Mouse (Mus musculus) forebrain, embryonic 14.5 days (tissue): ENCODE measurements around the gene AW551984. TPM values are rescaled to one million over a fixed set of nuclear protein-coding genes. Genes with fewer than 3 reads are reported as not detected.
A peak's percentile ranks its signal among the peaks of the same experiment; 100 is the strongest.

Source experiments
- ATAC-seq: fragments of 200-750 bp; cut with Nextera tagmentation; 2 replicates; pipeline ENCODE4 v1.8.0; 2017; ENCODE audit warnings: mild to moderate bottlenecking, moderate library complexity
- DNase-seq: peaks from one replicate; pipeline ENCODE4 v3.0.0-alpha.2; 2015; ENCODE audit warnings: low spot score
- H3K27ac ChIP-seq: fragments of 300-500 bp; sonication (generic); 2 replicates; pipeline ENCODE4 v1.5.1; 2014; ENCODE audit warnings: low read depth, mild to moderate bottlenecking, control low read depth, low read length, moderate library complexity
- H3K27me3 ChIP-seq: fragments of 300-500 bp; sonication (generic); replicated peaks from 2 replicates; pipeline ENCODE4 v1.6.1; 2014; ENCODE audit warnings: low read length, control low read depth, mixed read lengths; ENCODE audit not compliant: control insufficient read depth, insufficient read depth
- H3K36me3 ChIP-seq: fragments of 300-500 bp; sonication (generic); 2 replicates; pipeline ENCODE4 v1.6.1; 2014; ENCODE audit warnings: low read length, control low read depth; ENCODE audit not compliant: control insufficient read depth, insufficient read depth
- H3K4me1 ChIP-seq: fragments of 300-500 bp; sonication (generic); 2 replicates; pipeline ENCODE4 v1.6.1; 2014; ENCODE audit warnings: antibody characterized with exemption, low read length, control low read depth; ENCODE audit not compliant: control insufficient read depth, insufficient read depth
- H3K4me2 ChIP-seq: fragments of 300-500 bp; sonication (generic); 2 replicates; pipeline ENCODE4 v1.6.1; 2014; ENCODE audit warnings: mild to moderate bottlenecking, control low read depth, low read length
- H3K4me3 ChIP-seq: fragments of 300-500 bp; sonication (generic); 2 replicates; pipeline ENCODE4 v1.5.1; 2014; ENCODE audit warnings: low read depth, low read length, control low read depth
- H3K9ac ChIP-seq: fragments of 300-500 bp; sonication (generic); 2 replicates; pipeline ENCODE4 v1.6.1; 2014; ENCODE audit warnings: mild to moderate bottlenecking, low read length, control low read depth, moderate library complexity
- H3K9me3 ChIP-seq: fragments of 300-500 bp; sonication (generic); replicated peaks from 2 replicates; pipeline ENCODE4 v1.6.1; 2016; ENCODE audit warnings: low read length, control low read depth, mixed read lengths; ENCODE audit not compliant: control insufficient read depth
- WGBS: fragments of 180-500 bp; shearing (Covaris S2); extraction: QIAGEN DNeasy Blood & Tissue Kit; methylation state at CpG from one replicate; pipeline ENCODE4 v1.1.7; 2014; 5-methylcytosine and 5-hydroxymethylcytosine counted together
- polyA plus RNA-seq: library from polyadenylated mRNA; unstranded; fragments of >200 nt; fragmentation: Nextera tagmentation; extraction: Ambion mirVana; gene quantifications from 2 replicates; pipeline ENCODE4 v1.2.1, GENCODE M21; 2014

AW551984 gene
- polyA plus RNA-seq: 51.5 and 68.6 TPM in 2 replicates

DNA sequence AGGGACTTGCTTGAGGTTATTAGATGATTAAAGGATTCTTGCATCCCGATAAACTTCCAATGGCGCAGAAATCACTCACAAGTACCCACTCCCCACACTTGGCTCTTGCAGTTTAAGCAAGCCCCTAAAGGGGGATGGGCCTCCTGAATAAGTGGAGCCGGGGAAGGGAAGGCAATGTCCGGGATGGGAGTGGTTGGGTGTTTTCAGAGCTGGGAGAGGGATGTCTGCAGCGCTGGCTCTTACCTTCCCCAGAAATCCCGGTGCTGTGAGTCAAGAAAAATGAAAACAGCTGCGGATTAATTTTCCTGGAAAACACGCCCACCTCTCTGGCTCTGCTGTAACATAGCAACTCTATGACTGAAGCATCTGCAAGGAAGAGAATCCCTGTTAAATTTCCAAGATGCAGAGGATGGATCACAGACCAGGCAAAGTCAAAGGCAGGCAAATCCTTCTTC, at the start of gene AW551984:
TSS of gene AW551984 (minus strand) at position 405 of the 455 bp plus-strand sequence.
- no peaks in the 10 kb centered on the region for H3K27me3 ChIP-seq
- peak within 1 kb of the TSS; percentile 65 for H3K4me2 ChIP-seq
- peak within 1 kb of the TSS; percentile 50 for H3K9ac ChIP-seq
- H3K4me1 ChIP-seq: peaks cover 14% of the 10 kb centered on the region
- 0 out of 2 replicates have a peak within 1 kb of the TSS, but pooled peaks have one; percentile 44 for H3K27ac ChIP-seq
- H3K36me3 ChIP-seq: no peaks in the 10 kb centered on the region
- ATAC-seq (0 out of 2 replicates have a peak, but pooled peaks have one; percentile 22), DNase-seq (peak; percentile 47)
- no peaks in the 10 kb centered on the region for H3K9me3 ChIP-seq
- WGBS: 0% methylated on average over 8 of the region's 8 CpGs
- H3K4me3 ChIP-seq: peak within 1 kb of the TSS; percentile 34

DNA sequence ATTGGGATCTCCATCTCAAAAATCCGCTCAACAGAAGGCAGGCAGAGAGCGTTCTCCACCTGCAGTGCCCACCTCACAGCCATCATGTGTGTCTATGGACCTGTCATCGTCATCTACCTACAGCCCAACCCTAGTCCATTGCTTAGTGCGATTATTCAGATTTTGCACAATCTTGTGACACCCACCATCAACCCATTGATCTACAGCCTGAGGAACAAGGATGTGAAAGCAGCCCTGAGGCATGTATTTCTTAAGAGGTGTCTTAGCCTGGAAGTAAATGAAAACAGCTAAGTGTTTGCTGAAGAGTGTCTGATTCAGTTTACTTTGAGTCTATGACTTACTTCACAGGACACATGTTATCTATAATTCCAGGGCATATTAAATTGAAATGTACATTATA, 43.2 kb upstream of the AW551984 start:
- Histone ChIP-seq H3K36me3 (no peaks in the 10 kb centered on the region), H3K27me3 (no peaks in the 10 kb centered on the region), H3K4me1 (no peaks in the 10 kb centered on the region), H3K9me3 (no peaks in the 10 kb centered on the region), H3K4me2 (no peak overlapping the region), H3K4me3 (no peak overlapping the region), H3K9ac (no peak overlapping the region), H3K27ac (no peak overlapping the region)
- WGBS: 90% methylated on average over 4 of the region's 4 CpGs
- ATAC-seq (no peak), DNase-seq (no peak)

GRCm38 (mm10) chr9:39644785-39645184, 40.6 kb upstream of the AW551984 start, which contains the start of gene Olfr961:
Gene Olfr961, plus strand, starts transcription at chr9:39645085.
- ATAC-seq: no peak
- no peaks in the 10 kb centered on the region for H3K36me3 ChIP-seq

DNA sequence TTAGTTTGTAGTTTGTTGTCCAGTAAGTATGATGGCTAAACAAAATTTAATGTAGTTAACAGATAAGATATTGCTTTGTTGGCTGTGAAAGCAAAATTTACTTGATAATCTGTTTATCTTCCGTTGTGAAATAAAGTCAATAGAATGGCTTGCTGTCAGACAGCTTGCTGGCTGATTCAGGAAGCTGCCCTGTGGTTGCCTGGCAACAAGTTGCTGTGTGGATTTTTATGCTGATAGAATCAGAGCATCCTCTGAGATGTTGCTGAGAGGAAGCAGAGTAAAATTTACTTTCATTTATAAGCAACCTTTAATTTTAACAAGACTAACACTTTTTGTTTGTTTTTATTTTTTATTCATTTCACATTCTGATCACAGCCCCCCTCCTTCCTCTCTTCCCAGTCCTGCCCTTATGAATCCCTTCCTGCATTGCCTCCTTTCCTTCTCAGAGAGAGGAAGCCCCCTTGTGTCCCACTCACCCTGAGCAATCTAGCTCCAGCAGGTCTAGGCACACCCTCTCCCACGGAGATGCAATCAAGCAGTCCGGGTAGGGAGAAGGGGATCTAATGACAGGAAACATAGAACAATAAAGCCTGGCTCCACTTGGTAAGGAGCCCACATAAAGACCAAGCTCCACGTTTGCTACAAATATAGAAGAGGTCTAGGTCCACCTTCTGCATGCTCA, 29.9 kb upstream of the AW551984 start:
- 42% methylated on average over 4 of the region's 4 CpGs for whole genome bisulfite sequencing
- DNase-seq: peak; percentile 66
- H3K27me3 ChIP-seq: no peaks in the 10 kb centered on the region
- ATAC-seq: no peak
- H3K9ac ChIP-seq: no peak overlapping the region
- H3K36me3 ChIP-seq: no peaks in the 10 kb centered on the region
- H3K4me1 ChIP-seq: no peaks in the 10 kb centered on the region
- H3K9me3 ChIP-seq: no peaks in the 10 kb centered on the region
- H3K27ac ChIP-seq: no peak overlapping the region
- H3K4me2 ChIP-seq: no peak overlapping the region
- H3K4me3 ChIP-seq: no peak overlapping the region

More at GRCm38 (mm10) chr9:39644785-39645184, 40.6 kb upstream of the AW551984 start, which contains the start of gene Olfr961:
- no peak within 1 kb of the TSS for H3K27ac ChIP-seq
- H3K4me1 ChIP-seq: no peaks in the 10 kb centered on the region
- H3K4me3 ChIP-seq: no peak within 1 kb of the TSS
- no peak within 1 kb of the TSS for H3K9ac ChIP-seq
- no peak for DNase-seq
- H3K27me3 ChIP-seq: no peaks in the 10 kb centered on the region
- no peak within 1 kb of the TSS for H3K4me2 ChIP-seq
- H3K9me3 ChIP-seq: no peaks in the 10 kb centered on the region

DNA sequence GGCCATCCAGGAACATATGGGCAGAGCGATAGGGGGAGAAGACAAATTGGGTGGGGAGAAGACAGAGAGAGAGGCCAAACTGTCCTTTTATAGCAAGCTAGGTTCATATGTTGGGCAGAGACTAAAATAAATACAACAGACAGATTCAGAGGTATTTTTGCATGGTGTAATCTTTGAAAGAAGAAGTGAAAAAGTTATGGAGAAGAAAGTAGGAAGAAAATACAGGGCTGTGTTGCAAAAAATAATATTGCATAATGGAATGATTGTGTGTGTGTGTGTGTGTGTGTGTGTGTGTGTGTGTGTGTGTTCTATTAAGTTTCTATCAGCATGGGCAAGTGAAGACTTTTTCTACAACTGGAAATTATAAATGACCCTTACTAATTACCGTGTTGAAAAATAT, 24.9 kb upstream of the AW551984 start:
- H3K4me2 ChIP-seq: no peak overlapping the region
- DNase-seq: no peak
- no peaks in the 10 kb centered on the region for H3K27me3 ChIP-seq
- H3K9me3 ChIP-seq: no peaks in the 10 kb centered on the region
- 92% methylated on average over 2 of the region's 2 CpGs for WGBS
- no peak for ATAC-seq
- no peak overlapping the region for H3K9ac ChIP-seq
- no peak overlapping the region for H3K4me3 ChIP-seq
- H3K36me3 ChIP-seq: no peaks in the 10 kb centered on the region
- no peaks in the 10 kb centered on the region for H3K4me1 ChIP-seq
- H3K27ac ChIP-seq: no peak overlapping the region

DNA sequence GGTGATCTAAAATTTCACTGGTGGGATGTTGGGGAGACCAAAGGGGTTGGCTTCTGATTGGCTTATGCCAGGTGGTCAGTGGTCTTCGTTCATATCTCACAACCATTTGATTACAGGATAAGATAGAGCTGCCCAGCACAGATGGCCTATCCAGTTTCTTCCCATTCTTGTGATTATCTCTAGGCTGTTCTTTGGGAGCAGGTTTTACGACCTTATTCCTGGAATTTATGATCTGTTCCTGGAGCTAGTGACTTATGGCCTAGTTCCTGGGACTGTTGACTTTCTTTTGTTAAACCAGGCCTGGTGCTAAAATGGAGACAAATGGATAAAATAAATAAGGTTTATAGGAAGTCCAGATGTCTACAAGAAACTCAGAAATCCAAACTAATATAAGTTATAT, 20.5 kb upstream of the AW551984 start:
- Histone ChIP-seq H3K4me3 (no peak overlapping the region), H3K36me3 (no peaks in the 10 kb centered on the region), H3K27me3 (no peaks in the 10 kb centered on the region), H3K9me3 (no peaks in the 10 kb centered on the region), H3K4me1 (no peaks in the 10 kb centered on the region), H3K9ac (no peak overlapping the region), H3K4me2 (no peak overlapping the region), H3K27ac (no peak overlapping the region)
- WGBS: 83% methylated on average over 2 of the region's 2 CpGs
- no peak for DNase-seq
- no peak for ATAC-seq

DNA sequence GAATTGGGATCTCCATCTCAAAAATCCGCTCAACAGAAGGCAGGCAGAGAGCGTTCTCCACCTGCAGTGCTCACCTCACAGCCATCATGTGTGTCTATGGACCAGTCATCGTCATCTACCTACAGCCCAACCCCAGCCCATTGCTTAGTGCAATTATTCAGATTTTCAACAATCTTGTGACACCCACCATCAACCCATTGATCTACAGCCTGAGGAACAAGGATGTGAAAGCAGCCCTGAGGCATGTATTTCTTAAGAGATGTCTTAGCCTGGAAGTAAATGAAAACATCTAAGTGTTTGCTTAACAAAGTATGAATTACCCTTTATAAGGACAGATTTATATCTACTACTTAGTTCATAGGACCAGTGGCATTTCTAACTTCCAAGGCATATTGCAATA, 19.6 kb upstream of the AW551984 start:
- no peaks in the 10 kb centered on the region for H3K36me3 ChIP-seq
- no peaks in the 10 kb centered on the region for H3K27me3 ChIP-seq
- H3K4me3 ChIP-seq: no peak overlapping the region
- H3K4me1 ChIP-seq: no peaks in the 10 kb centered on the region
- no peak for DNase-seq
- H3K4me2 ChIP-seq: no peak overlapping the region
- no peaks in the 10 kb centered on the region for H3K9me3 ChIP-seq
- WGBS: 91% methylated on average over 3 of the region's 3 CpGs
- ATAC-seq: no peak
- no peak overlapping the region for H3K27ac ChIP-seq
- no peak overlapping the region for H3K9ac ChIP-seq

- Histone ChIP-seq H3K27me3 (no peaks in the 10 kb centered on the region), H3K4me1 (no peaks in the 10 kb centered on the region), H3K4me2 (no peak within 1 kb of the TSS), H3K9me3 (no peaks in the 10 kb centered on the region), H3K4me3 (no peak within 1 kb of the TSS), H3K9ac (no peak within 1 kb of the TSS), H3K27ac (no peak within 1 kb of the TSS), H3K36me3 (no peaks in the 10 kb centered on the region)
- 26% methylated on average over 1 of the region's 1 CpGs for WGBS
- no peak for DNase-seq
- no peak for ATAC-seq
These were observed 16.9 kb upstream of the AW551984 start, which contains the start of gene Olfr960 for GRCm38 (mm10) chr9:39621073-39621472. Gene Olfr960, plus strand, starts transcription at chr9:39621373.

DNA sequence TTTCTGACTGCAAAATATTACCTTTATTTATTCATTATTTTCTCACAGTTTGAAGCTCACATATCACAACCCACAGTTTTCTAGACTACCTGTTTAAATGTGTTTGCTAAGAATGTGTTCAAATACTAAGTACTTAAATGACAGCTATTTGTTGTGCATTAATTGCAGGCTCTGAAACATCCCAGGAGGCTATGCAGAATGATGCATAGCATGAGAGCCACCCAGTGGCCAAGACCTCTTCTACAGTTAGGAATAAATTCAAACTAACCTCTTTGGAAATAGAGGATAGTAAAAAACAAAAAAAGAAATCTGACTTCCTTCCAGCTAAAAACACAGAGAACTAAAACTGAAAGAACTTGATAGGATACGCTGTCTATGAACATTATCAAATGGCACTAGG, 7.8 kb upstream of the AW551984 start:
- peak; percentile 76 for DNase-seq
- H3K27ac ChIP-seq: no peak overlapping the region
- H3K4me3 ChIP-seq: no peak overlapping the region
- no peak overlapping the region for H3K4me2 ChIP-seq
- ATAC-seq: 0 out of 2 replicates have a peak, but pooled peaks have one; percentile 44
- H3K27me3 ChIP-seq: no peaks in the 10 kb centered on the region
- H3K4me1 ChIP-seq: no peaks in the 10 kb centered on the region
- no peaks in the 10 kb centered on the region for H3K36me3 ChIP-seq
- H3K9me3 ChIP-seq: no peaks in the 10 kb centered on the region
- no peak overlapping the region for H3K9ac ChIP-seq
- 68% methylated on average over 1 of the region's 1 CpGs for WGBS
